Comparison of ENCODE assay signal across 9 mouse cellular contexts in the genomic region with DNA sequence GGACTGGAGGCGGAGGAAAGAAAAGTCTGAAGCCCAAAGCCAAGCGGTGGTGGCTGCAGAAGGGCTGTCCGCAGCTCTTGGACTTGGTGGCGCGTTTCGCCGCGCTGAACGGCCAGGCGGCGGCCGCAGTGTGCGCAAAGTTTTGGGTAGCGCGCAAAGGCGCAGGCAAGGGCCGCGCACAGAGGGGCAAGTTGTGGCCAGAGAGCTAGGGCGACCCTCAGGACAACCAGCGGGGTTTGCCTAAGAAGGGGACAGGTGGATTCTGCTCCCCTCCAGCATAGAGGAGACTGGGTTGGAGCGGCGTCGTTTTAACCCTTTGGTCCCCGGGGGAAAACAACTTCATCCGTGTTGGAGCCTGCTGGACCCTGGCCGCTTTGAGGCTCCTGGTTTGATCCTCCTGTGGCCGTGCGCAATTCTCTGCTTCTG. TPM values are rescaled to one million over a fixed set of nuclear protein-coding genes. Genes with fewer than 3 reads are reported as not detected.
DNase-seq lines count a peak whose midpoint lies in the region; ATAC-seq and TF ChIP-seq lines count a peak whose summit lies in the region.
"Had no signal": no experiment of that assay in that cellular context is flagged by ENCODE, and none has a peak within 500 bp of the region (broad histone marks: within the 10 kb centered on the region; RNA-seq: fewer than 3 reads in every experiment).

No protein-coding gene starts in this region.

- 1% methylated on average over 28 of the region's 28 CpGs for WGBS in heart, embryonic 11.5 days (ENCODE audit: insufficient replicate concordance)
- WGBS in embryonic facial prominence, embryonic 13.5 days, result under 1% methylated on average over 28 of the region's 28 CpGs
- WGBS in intestine, embryonic 14.5 days, result under 1% methylated on average over 27 of the region's 28 CpGs
- under 1% methylated on average over 28 of the region's 28 CpGs for WGBS in midbrain, embryonic 15.5 days

- in situ Hi-C loops in ES-E14 (cut with MboI; ENCODE audit: low sequenced_read_pairs in 2 of 2, unreplicated experiment in 2 of 2), result no loop called here

- no peak for ATAC-seq in heart, embryonic 11.5 days (replicated peaks; ENCODE audit: insufficient number of reproducible peaks, low FRiP score, low TSS enrichment)
- no peak for ATAC-seq in embryonic facial prominence, embryonic 13.5 days (ENCODE audit: insufficient number of reproducible peaks, insufficient read depth, low FRiP score, low TSS enrichment, low read depth)
- no peak for ATAC-seq in intestine, embryonic 14.5 days (replicated peaks; ENCODE audit: low FRiP score, low TSS enrichment, low read depth)
- ATAC-seq in midbrain, embryonic 15.5 days (replicated peaks), result peak; percentile 22

- peak overlapping the region; percentile 78 for H3K4me2 ChIP-seq in heart, embryonic 11.5 days
- H3K4me2 ChIP-seq in embryonic facial prominence, embryonic 13.5 days, result peak overlapping the region; percentile 73
- H3K4me2 ChIP-seq in intestine, embryonic 14.5 days (ENCODE audit: low read length), result peak overlapping the region; percentile 49
- peak overlapping the region; percentile 80 for H3K4me2 ChIP-seq in midbrain, embryonic 15.5 days

- H3K27me3 ChIP-seq in heart, embryonic 11.5 days (ENCODE audit: control insufficient read depth, insufficient read depth, low read length), result peaks cover 54% of the 10 kb centered on the region
- H3K27me3 ChIP-seq in embryonic facial prominence, embryonic 13.5 days, result peaks cover 71% of the 10 kb centered on the region
- peaks cover 57% of the 10 kb centered on the region for H3K27me3 ChIP-seq in intestine, embryonic 14.5 days (replicated peaks; ENCODE audit: control insufficient read depth, insufficient read depth, low read length)
- 0 out of 2 replicates have a peak, but pooled peaks cover 11% of the 10 kb centered on the region for H3K27me3 ChIP-seq in midbrain, embryonic 15.5 days (replicated peaks)
- H3K27me3 ChIP-seq: CH12.LX had no signal

- H3K9me3 ChIP-seq in heart, embryonic 11.5 days (replicated peaks; ENCODE audit: control insufficient read depth, low read length), result no peaks in the 10 kb centered on the region
- H3K9me3 ChIP-seq in ES-E14 (ENCODE audit: control insufficient read depth, insufficient read depth, low read depth, low read length), result no peaks in the 10 kb centered on the region
- no peaks in the 10 kb centered on the region for H3K9me3 ChIP-seq in embryonic facial prominence, embryonic 13.5 days
- H3K9me3 ChIP-seq in intestine, embryonic 14.5 days (ENCODE audit: control insufficient read depth, low read length), result no peaks in the 10 kb centered on the region
- no peaks in the 10 kb centered on the region for H3K9me3 ChIP-seq in midbrain, embryonic 15.5 days

- H3K4me3 ChIP-seq in heart, embryonic 11.5 days (ENCODE audit: low read depth, low read length), result peak overlapping the region; percentile 44
- H3K4me3 ChIP-seq in ES-E14 (ENCODE audit: insufficient read depth in 1 of 2, low read depth in 1 of 2, low read length in 2 of 2, poor library complexity in 1 of 2, severe bottlenecking in 1 of 2), result peak overlapping the region; percentile 65
- peak overlapping the region; percentile 43 for H3K4me3 ChIP-seq in embryonic facial prominence, embryonic 13.5 days
- peak overlapping the region; percentile 25 for H3K4me3 ChIP-seq in intestine, embryonic 14.5 days (ENCODE audit: low read depth, low read length)
- peak overlapping the region; percentile 66 for H3K4me3 ChIP-seq in midbrain, embryonic 15.5 days

- H3K9ac ChIP-seq in heart, embryonic 11.5 days (ENCODE audit: low read depth, low read length), result no peak overlapping the region
- peak overlapping the region; percentile 9; the same call in 1 of the 2 replicates for H3K9ac ChIP-seq in ES-E14 (ENCODE audit: insufficient read depth, low read depth, low read length, poor library complexity, severe bottlenecking)
- H3K9ac ChIP-seq in embryonic facial prominence, embryonic 13.5 days, result 0 out of 2 replicates have a peak overlapping the region, but pooled peaks have one; percentile 52
- H3K9ac ChIP-seq in intestine, embryonic 14.5 days (ENCODE audit: low read length), result no peak overlapping the region
- peak overlapping the region; percentile 55 for H3K9ac ChIP-seq in midbrain, embryonic 15.5 days

- no peaks in the 10 kb centered on the region for H3K36me3 ChIP-seq in heart, embryonic 11.5 days (ENCODE audit: control insufficient read depth, insufficient read depth, low read length)
- H3K36me3 ChIP-seq in ES-E14 (ENCODE audit: control insufficient read depth, insufficient read depth, low read length, poor library complexity, severe bottlenecking), result no peaks in the 10 kb centered on the region
- H3K36me3 ChIP-seq in embryonic facial prominence, embryonic 13.5 days, result no peaks in the 10 kb centered on the region
- no peaks in the 10 kb centered on the region for H3K36me3 ChIP-seq in intestine, embryonic 14.5 days (ENCODE audit: control insufficient read depth, insufficient read depth, low read length)
- no peaks in the 10 kb centered on the region for H3K36me3 ChIP-seq in midbrain, embryonic 15.5 days (replicated peaks)

- DNase-seq in heart, postnatal 36 days, result no peak
- DNase-seq in ES-E14 (ENCODE audit: low read depth, low spot score), result no peak
- peak; percentile 66 for DNase-seq in intestine, embryonic 14.5 days (ENCODE audit: low spot score)
- DNase-seq in gastrocnemius, postnatal 10 days, result no peak
- no peak for DNase-seq in thymus, postnatal 0 days (ENCODE audit: low spot score)

- intact Hi-C loops in heart, postnatal 36 days (cut with DNase I), result no loop called here

- peaks cover 4% of the 10 kb centered on the region; the same call in 1 of the 2 replicates for H3K4me1 ChIP-seq in heart, embryonic 11.5 days (ENCODE audit: control insufficient read depth, insufficient read depth, low read length)
- no peaks in the 10 kb centered on the region; a peak in 1 of 4 replicates for H3K4me1 ChIP-seq in ES-E14 (ENCODE audit: control insufficient read depth in 2 of 2, insufficient read depth in 2 of 2, low read length in 2 of 2, poor library complexity in 1 of 2)
- peaks cover 19% of the 10 kb centered on the region for H3K4me1 ChIP-seq in embryonic facial prominence, embryonic 13.5 days
- no peaks in the 10 kb centered on the region for H3K4me1 ChIP-seq in intestine, embryonic 14.5 days (replicated peaks; ENCODE audit: control insufficient read depth, insufficient read depth, low read length)
- H3K4me1 ChIP-seq in midbrain, embryonic 15.5 days, result peaks cover 16% of the 10 kb centered on the region

- no peak overlapping the region for H3K27ac ChIP-seq in heart, embryonic 11.5 days (ENCODE audit: low read depth, low read length)
- H3K27ac ChIP-seq in ES-E14 (ENCODE audit: insufficient read depth, low read depth, low read length, poor library complexity, severe bottlenecking), result no peak overlapping the region
- no peak overlapping the region for H3K27ac ChIP-seq in embryonic facial prominence, embryonic 13.5 days
- H3K27ac ChIP-seq in intestine, embryonic 14.5 days (ENCODE audit: low read depth), result no peak overlapping the region
- peak overlapping the region; percentile 83 for H3K27ac ChIP-seq in midbrain, embryonic 15.5 days

TF ChIP-seq in ES-E14, 5 proteins besides CTCF, POLR2A, EP300 and RAD21:
- no peak for TF ChIP-seq MAFK (IDR thresholded peaks at IDR 0.05; ENCODE audit: insufficient read depth, low read depth, low read length)
- TF ChIP-seq CHD2 (IDR thresholded peaks at IDR 0.05; ENCODE audit: low read depth, low read length), result no peak
- no peak for TF ChIP-seq HCFC1 (IDR thresholded peaks at IDR 0.05; ENCODE audit: borderline replicate concordance, insufficient read depth, low read length)
- no peak for TF ChIP-seq ZC3H11A (IDR thresholded peaks at IDR 0.05; ENCODE audit: borderline replicate concordance, low read depth, low read length)
- TF ChIP-seq ZNF384 (IDR thresholded peaks at IDR 0.05; ENCODE audit: low read depth, low read length), result no peak

RNA-seq across cellular contexts. Expression of a gene that starts 0.8 kb away (rescaled TPM):
- polyA plus RNA-seq in heart, embryonic 11.5 days (2014; fragmentation: Nextera tagmentation; extraction: Ambion mirVana), result 1.2 and 1.9 TPM in 2 replicates
- total RNA-seq in heart, postnatal 36 days (2021), result not detected
- total RNA-seq in ES-E14 (2012; rRNA removed), result 7.9 and 8.5 TPM in 2 replicates
- 15.4 and 17.3 TPM in 2 replicates for polyA plus RNA-seq in embryonic facial prominence, embryonic 13.5 days (2015; fragmentation: Nextera tagmentation; extraction: Ambion mirVana)
- 23.5 and 24.1 TPM in 2 replicates for polyA plus RNA-seq in intestine, embryonic 14.5 days (2014; fragmentation: Nextera tagmentation; extraction: Ambion mirVana)
- polyA plus RNA-seq in midbrain, embryonic 15.5 days (2015; fragmentation: Nextera tagmentation; extraction: Ambion mirVana), result 119 and 135 TPM in 2 replicates
- 1 to 10 TPM in 1 of 2 experiments, under 1 TPM in 1; 0.41 to 1.2 TPM for total RNA-seq in gastrocnemius, postnatal 10 days (2021)
- polyA plus RNA-seq in thymus, postnatal 0 days (2015; fragmentation: Nextera tagmentation; extraction: Ambion mirVana), result 0.73 and 0.77 TPM in 2 replicates
- total RNA-seq: CH12.LX had no signal

Comparison
In these comparisons a context has a peak if more than half of its experiments do, and no peak if none do; other contexts are left out.
1. H3K9ac ChIP-seq: peak in ES-E14 (single experiment), embryonic facial prominence, embryonic 13.5 days (single experiment) and midbrain, embryonic 15.5 days (single experiment); none in heart, embryonic 11.5 days (single experiment) and intestine, embryonic 14.5 days (single experiment).
2. Peak in every context shown above with its lines, with median percentiles within 50 percentile points of each other: H3K4me2 ChIP-seq and H3K4me3 ChIP-seq.